Mouse (Mus musculus): ENCODE measurements around the gene Zfp142. TPM values are rescaled to one million over a fixed set of nuclear protein-coding genes. Genes with fewer than 3 reads are reported as not detected.

Gene Zfp142
- polyA plus RNA-seq (2014; fragmentation: Illumina TruSeq; extraction: RNeasy Lipid Tissue Mini Kit (QIAGEN cat#74804); ENCODE audit: insufficient read depth, low read depth, low replicate concordance), result 3.2 TPM

DNA sequence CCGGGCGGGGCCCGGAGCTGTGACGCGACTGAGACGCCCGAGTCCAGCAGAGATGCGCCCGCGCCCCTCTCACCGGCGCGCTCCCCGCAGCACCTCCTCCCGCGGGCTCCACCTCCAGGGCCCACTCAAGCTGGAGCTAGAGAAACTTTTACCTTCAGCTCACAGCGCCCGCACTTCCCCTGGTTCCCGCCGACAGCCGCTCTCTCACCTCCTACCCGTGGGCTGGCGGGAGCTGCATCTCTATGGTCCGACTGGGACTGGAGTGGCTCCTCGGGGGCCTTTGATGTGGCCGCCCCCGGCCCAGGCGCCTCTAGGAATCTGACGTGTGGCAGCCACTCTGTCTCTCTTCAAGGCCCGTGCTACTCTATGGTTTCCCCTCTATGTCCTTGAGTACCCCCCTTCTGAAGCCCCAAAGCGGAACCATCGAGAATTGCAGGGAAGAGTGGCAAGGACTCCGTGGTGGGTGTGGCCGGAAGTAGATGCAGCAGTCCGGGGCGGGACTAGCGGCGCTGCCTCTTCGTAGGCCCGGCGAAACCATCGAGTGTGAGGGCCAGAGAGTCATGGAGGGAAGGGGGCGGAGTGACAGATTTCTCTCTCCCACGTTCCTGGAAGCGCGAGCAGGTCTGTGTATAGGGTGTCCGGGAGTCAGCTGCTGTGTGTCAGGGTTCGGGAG, at the start of gene Zfp142, which contains the start of gene Bcs1l:
Gene Zfp142 (minus strand): TSS at position 474 of the 673 bp plus-strand sequence.
Gene Bcs1l (plus strand): TSS at position 517 of the 673 bp plus-strand sequence.

DNA sequence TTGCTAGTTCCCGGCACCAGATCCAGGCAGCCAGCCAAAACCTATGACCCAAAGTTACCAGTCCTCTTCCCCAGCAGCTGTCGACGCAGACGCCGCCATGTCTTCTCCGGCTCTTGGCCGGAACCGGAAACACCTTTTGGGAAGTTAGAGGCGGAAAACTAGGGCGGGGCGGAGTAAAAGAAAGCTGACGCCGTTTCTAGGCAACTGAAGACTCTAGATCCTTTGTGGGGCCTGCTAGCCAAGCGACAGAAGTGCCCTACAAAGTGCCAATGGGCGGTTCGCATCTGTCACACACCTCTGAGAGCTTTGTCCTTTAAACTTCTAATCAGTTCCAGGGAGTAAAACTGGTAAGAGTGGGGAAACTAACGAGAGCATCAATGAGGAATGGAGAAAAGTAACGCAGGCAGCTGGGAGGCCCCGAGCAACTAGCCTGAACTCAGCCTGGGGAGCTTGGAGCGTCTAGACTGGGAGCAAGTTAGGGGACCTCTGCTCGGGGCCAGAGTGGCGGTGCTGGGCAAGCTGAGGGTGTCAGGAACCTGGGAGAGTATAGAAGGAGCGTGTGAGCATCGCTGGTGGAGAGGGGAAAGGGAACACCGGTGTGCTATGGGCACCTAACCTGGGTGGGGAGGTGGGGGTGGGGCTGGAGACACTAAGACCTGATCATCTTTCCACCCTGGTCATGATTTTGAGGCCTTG, 13.4 kb upstream of the Zfp142 start, which contains the start of the genes Rnf25 and Stk36:
Gene Rnf25 (minus strand): TSS at position 131 of the 696 bp plus-strand sequence.
Gene Stk36 (plus strand): TSS at position 179 of the 696 bp plus-strand sequence.

DNA sequence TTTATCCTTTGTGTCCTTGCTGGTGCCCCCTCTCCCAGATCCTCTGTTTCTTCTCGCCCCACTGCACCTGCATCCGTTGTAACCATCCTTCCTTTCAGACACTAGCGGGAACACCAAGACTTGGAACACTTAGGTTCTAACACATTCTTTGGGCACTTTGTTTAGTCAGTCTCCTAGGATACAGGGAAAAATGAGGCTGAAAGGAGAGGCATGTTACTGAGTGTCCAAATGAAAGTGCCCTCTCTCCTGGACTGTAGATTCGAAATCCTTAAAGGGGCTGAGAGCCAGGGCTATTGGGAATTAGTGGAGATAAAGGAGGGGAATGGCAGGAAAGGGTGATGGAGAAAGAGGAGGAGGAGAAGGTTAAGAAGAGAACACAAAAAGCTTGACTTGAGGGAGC, 43.9 kb downstream of the Zfp142 start, which contains the start of gene Usp37:
Gene Usp37 (minus strand): TSS at position 101 of the 400 bp plus-strand sequence.

DNA sequence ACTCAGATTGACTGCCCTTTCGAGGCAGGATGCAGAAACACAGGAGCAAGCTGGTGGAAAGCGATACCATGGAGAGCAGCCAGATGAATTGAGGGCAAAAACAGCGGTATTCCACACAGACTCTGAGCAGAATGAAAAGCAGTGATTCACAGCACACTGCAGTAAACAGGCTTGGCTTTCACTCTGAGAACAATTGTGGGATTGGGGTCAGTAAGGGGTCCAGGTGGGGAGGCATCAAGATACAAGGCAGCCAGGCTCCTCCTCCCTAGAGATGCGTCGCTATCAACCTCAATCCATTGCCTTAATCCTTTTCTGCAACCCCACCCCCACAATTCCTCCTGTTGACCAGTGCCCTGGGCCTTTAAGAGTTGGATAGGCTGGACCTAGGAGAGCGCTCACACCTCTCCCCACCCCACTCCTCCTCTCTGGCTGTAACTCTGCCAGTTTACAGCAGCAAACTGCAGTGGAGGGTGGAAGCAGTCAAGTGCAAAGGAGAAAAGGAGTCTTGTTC, 45.5 kb downstream of the Zfp142 start, which contains the start of gene Plcd4:
Gene Plcd4 (plus strand): TSS at position 438 of the 511 bp plus-strand sequence.

Other genes with a start within 250 kb of the Zfp142 start
- 6.8 TPM for gene Catip, start 226.1 kb downstream of the Zfp142 start, polyA plus RNA-seq (2014; fragmentation: Illumina TruSeq; extraction: RNeasy Lipid Tissue Mini Kit (QIAGEN cat#74804); ENCODE audit: insufficient read depth, low read depth, low replicate concordance)
- 9.3 TPM for gene Slc11a1, start 213.1 kb downstream of the Zfp142 start, polyA plus RNA-seq (2014; fragmentation: Illumina TruSeq; extraction: RNeasy Lipid Tissue Mini Kit (QIAGEN cat#74804); ENCODE audit: insufficient read depth, low read depth, low replicate concordance)
- 77.0 TPM for gene Ctdsp1, start 196.7 kb downstream of the Zfp142 start, polyA plus RNA-seq (2014; fragmentation: Illumina TruSeq; extraction: RNeasy Lipid Tissue Mini Kit (QIAGEN cat#74804); ENCODE audit: insufficient read depth, low read depth, low replicate concordance)
- 0.31 TPM for gene Vil1, start 178.9 kb downstream of the Zfp142 start, polyA plus RNA-seq (2014; fragmentation: Illumina TruSeq; extraction: RNeasy Lipid Tissue Mini Kit (QIAGEN cat#74804); ENCODE audit: insufficient read depth, low read depth, low replicate concordance)
- gene Cnot9, start 82.2 kb downstream of the Zfp142 start, polyA plus RNA-seq (2014; fragmentation: Illumina TruSeq; extraction: RNeasy Lipid Tissue Mini Kit (QIAGEN cat#74804); ENCODE audit: insufficient read depth, low read depth, low replicate concordance), result 9.2 TPM
- gene Plcd4, start 45.4 kb downstream of the Zfp142 start, polyA plus RNA-seq (2014; fragmentation: Illumina TruSeq; extraction: RNeasy Lipid Tissue Mini Kit (QIAGEN cat#74804); ENCODE audit: insufficient read depth, low read depth, low replicate concordance), result 0.43 TPM
- 3.3 TPM for gene Usp37, start 44.0 kb downstream of the Zfp142 start, polyA plus RNA-seq (2014; fragmentation: Illumina TruSeq; extraction: RNeasy Lipid Tissue Mini Kit (QIAGEN cat#74804); ENCODE audit: insufficient read depth, low read depth, low replicate concordance)
- gene Bcs1l, start within 50 bp of the Zfp142 start, polyA plus RNA-seq (2014; fragmentation: Illumina TruSeq; extraction: RNeasy Lipid Tissue Mini Kit (QIAGEN cat#74804); ENCODE audit: insufficient read depth, low read depth, low replicate concordance), result 8.5 TPM
- gene Rnf25, start 13.2 kb upstream of the Zfp142 start, polyA plus RNA-seq (2014; fragmentation: Illumina TruSeq; extraction: RNeasy Lipid Tissue Mini Kit (QIAGEN cat#74804); ENCODE audit: insufficient read depth, low read depth, low replicate concordance), result 27.4 TPM
- gene Stk36, start 13.2 kb upstream of the Zfp142 start, polyA plus RNA-seq (2014; fragmentation: Illumina TruSeq; extraction: RNeasy Lipid Tissue Mini Kit (QIAGEN cat#74804); ENCODE audit: insufficient read depth, low read depth, low replicate concordance), result 2.8 TPM
- gene Ttll4, start 73.5 kb upstream of the Zfp142 start, polyA plus RNA-seq (2014; fragmentation: Illumina TruSeq; extraction: RNeasy Lipid Tissue Mini Kit (QIAGEN cat#74804); ENCODE audit: insufficient read depth, low read depth, low replicate concordance), result 5.7 TPM
- 18.6 TPM for gene Cyp27a1, start 125.3 kb upstream of the Zfp142 start, polyA plus RNA-seq (2014; fragmentation: Illumina TruSeq; extraction: RNeasy Lipid Tissue Mini Kit (QIAGEN cat#74804); ENCODE audit: insufficient read depth, low read depth, low replicate concordance)
- gene Prkag3, start 161.0 kb upstream of the Zfp142 start, polyA plus RNA-seq (2014; fragmentation: Illumina TruSeq; extraction: RNeasy Lipid Tissue Mini Kit (QIAGEN cat#74804); ENCODE audit: insufficient read depth, low read depth, low replicate concordance), result 1.6 TPM
- 0.14 TPM for gene Wnt6, start 183.6 kb upstream of the Zfp142 start, polyA plus RNA-seq (2014; fragmentation: Illumina TruSeq; extraction: RNeasy Lipid Tissue Mini Kit (QIAGEN cat#74804); ENCODE audit: insufficient read depth, low read depth, low replicate concordance)
- not detected for gene Wnt10a, start 203.3 kb upstream of the Zfp142 start, polyA plus RNA-seq (2014; fragmentation: Illumina TruSeq; extraction: RNeasy Lipid Tissue Mini Kit (QIAGEN cat#74804); ENCODE audit: insufficient read depth, low read depth, low replicate concordance)

All from lung, adult 10 weeks (tissue).